In genomic region chr11:88153880-88154279, GRCm38 (mm10) we compare ENCODE assay signal across 10 mouse cellular contexts. TPM values are rescaled to one million over a fixed set of nuclear protein-coding genes. Genes with fewer than 3 reads are reported as not detected.
DNase-seq lines count a peak whose midpoint lies in the region; ATAC-seq and TF ChIP-seq lines count a peak whose summit lies in the region.
"Had no signal": no experiment of that assay in that cellular context is flagged by ENCODE, and none has a peak within 500 bp of the region (broad histone marks: within the 10 kb centered on the region; RNA-seq: fewer than 3 reads in every experiment).

No protein-coding gene starts in this region.

- TF ChIP-seq CTCF in lung, embryonic 14.5 days (IDR thresholded peaks at IDR 0.05; ENCODE audit: low read depth), result no peak

- intact Hi-C loops in heart, postnatal 36 days (cut with DNase I), result no loop called here

- H3K4me1 ChIP-seq in heart, embryonic 10.5 days, result peaks cover 82% of the 10 kb centered on the region
- H3K4me1 ChIP-seq in lung, embryonic 14.5 days (ENCODE audit: insufficient read depth), result peaks cover 68% of the 10 kb centered on the region
- peaks cover 57% of the 10 kb centered on the region for H3K4me1 ChIP-seq in hindbrain, embryonic 15.5 days (replicated peaks)
- H3K4me1 ChIP-seq in neural tube, embryonic 15.5 days, result peaks cover 62% of the 10 kb centered on the region

- no peaks in the 10 kb centered on the region for H3K36me3 ChIP-seq in heart, embryonic 10.5 days
- H3K36me3 ChIP-seq in lung, embryonic 14.5 days (ENCODE audit: insufficient read depth), result no peaks in the 10 kb centered on the region
- no peaks in the 10 kb centered on the region for H3K36me3 ChIP-seq in hindbrain, embryonic 15.5 days
- no peaks in the 10 kb centered on the region for H3K36me3 ChIP-seq in neural tube, embryonic 15.5 days
- H3K36me3 ChIP-seq: liver, embryonic 15.5 days had no signal

- DNase-seq in heart, embryonic 10.5 days (ENCODE audit: low spot score), result no peak
- DNase-seq in heart, postnatal 36 days, result no peak
- DNase-seq in lung, embryonic 14.5 days, result peak; percentile 69
- DNase-seq in lung, postnatal 14 days, result no peak
- no peak for DNase-seq in thymus, postnatal 10 days (ENCODE audit: low spot score in 2 of 2)
- DNase-seq in left cerebral cortex, adult 18-20 months (ENCODE audit: low spot score in 2 of 2), result no peak

- peak overlapping the region; percentile 80 for H3K27ac ChIP-seq in heart, embryonic 10.5 days
- H3K27ac ChIP-seq in lung, embryonic 14.5 days (ENCODE audit: low read depth), result peak overlapping the region; percentile 89
- 0 out of 2 replicates have a peak overlapping the region, but pooled peaks have one; percentile 61 for H3K27ac ChIP-seq in hindbrain, embryonic 15.5 days (replicated peaks)
- H3K27ac ChIP-seq in neural tube, embryonic 15.5 days (replicated peaks), result peak overlapping the region; percentile 43
- H3K27ac ChIP-seq: liver, embryonic 15.5 days had no signal

- no peak overlapping the region for H3K4me3 ChIP-seq in heart, embryonic 10.5 days
- no peak overlapping the region for H3K4me3 ChIP-seq in lung, embryonic 14.5 days (ENCODE audit: low read depth, low read length)
- no peak overlapping the region for H3K4me3 ChIP-seq in hindbrain, embryonic 15.5 days
- H3K4me3 ChIP-seq in neural tube, embryonic 15.5 days (replicated peaks), result no peak overlapping the region
- H3K4me3 ChIP-seq: erythroblast, embryonic 14.5 days; liver, embryonic 15.5 days had no signal

- no peaks in the 10 kb centered on the region for H3K9me3 ChIP-seq in heart, embryonic 10.5 days
- no peaks in the 10 kb centered on the region for H3K9me3 ChIP-seq in lung, embryonic 14.5 days (ENCODE audit: low read depth, low read length)
- H3K9me3 ChIP-seq in hindbrain, embryonic 15.5 days, result no peaks in the 10 kb centered on the region
- H3K9me3 ChIP-seq in neural tube, embryonic 15.5 days (replicated peaks), result no peaks in the 10 kb centered on the region
- H3K9me3 ChIP-seq: liver, embryonic 15.5 days had no signal

- 72% methylated on average over 5 of the region's 5 CpGs for WGBS in heart, embryonic 10.5 days
- 34% methylated on average over 5 of the region's 5 CpGs for WGBS in lung, embryonic 14.5 days
- 68% methylated on average over 5 of the region's 5 CpGs for WGBS in hindbrain, embryonic 15.5 days
- 63% methylated on average over 5 of the region's 5 CpGs for WGBS in neural tube, embryonic 15.5 days

- ATAC-seq in lung, embryonic 14.5 days (ENCODE audit: insufficient read depth), result peak; percentile 25
- ATAC-seq in hindbrain, embryonic 15.5 days (ENCODE audit: low FRiP score, low read depth), result no peak
- ATAC-seq in neural tube, embryonic 15.5 days (ENCODE audit: low FRiP score), result no peak

- no peaks in the 10 kb centered on the region for H3K27me3 ChIP-seq in heart, embryonic 10.5 days (ENCODE audit: insufficient read depth, poor library complexity, severe bottlenecking)
- H3K27me3 ChIP-seq in lung, embryonic 14.5 days (ENCODE audit: insufficient read depth, low read length), result no peaks in the 10 kb centered on the region
- no peaks in the 10 kb centered on the region for H3K27me3 ChIP-seq in hindbrain, embryonic 15.5 days
- H3K27me3 ChIP-seq in neural tube, embryonic 15.5 days (replicated peaks), result no peaks in the 10 kb centered on the region

- H3K9ac ChIP-seq in lung, embryonic 14.5 days, result no peak overlapping the region
- no peak overlapping the region for H3K9ac ChIP-seq in hindbrain, embryonic 15.5 days
- H3K9ac ChIP-seq in neural tube, embryonic 15.5 days (replicated peaks), result no peak overlapping the region
- H3K9ac ChIP-seq: liver, embryonic 15.5 days had no signal

- no peak overlapping the region for H3K4me2 ChIP-seq in lung, embryonic 14.5 days
- H3K4me2 ChIP-seq in hindbrain, embryonic 15.5 days, result no peak overlapping the region
- H3K4me2 ChIP-seq in neural tube, embryonic 15.5 days, result no peak overlapping the region
- H3K4me2 ChIP-seq: liver, embryonic 15.5 days had no signal

RNA-seq across cellular contexts. Expression of gene Mrps23, which starts 50.3 kb away (rescaled TPM):
- polyA plus RNA-seq in heart, embryonic 10.5 days (2016; fragmentation: Nextera tagmentation; extraction: Ambion mirVana), result 74.6 and 82.3 TPM in 2 replicates
- total RNA-seq in heart, postnatal 36 days (2021), result 100 to 1,000 TPM; 273 to 312 TPM
- polyA plus RNA-seq in lung, embryonic 14.5 days (2014; fragmentation: Nextera tagmentation; extraction: Ambion mirVana), result 55.1 and 57.6 TPM in 2 replicates
- 60.3 and 61.7 TPM in 2 replicates for polyA plus RNA-seq in hindbrain, embryonic 15.5 days (2015; fragmentation: Nextera tagmentation; extraction: Ambion mirVana)
- 64.9 and 66.2 TPM in 2 replicates for polyA plus RNA-seq in neural tube, embryonic 15.5 days (2015; fragmentation: Nextera tagmentation; extraction: Ambion mirVana)
- total RNA-seq in left cerebral cortex, adult 18-20 months (2021), result 10 to 100 TPM; 64.4 to 71.4 TPM

RNA-seq across cellular contexts. Expression of gene Cuedc1, which starts 56.0 kb away (rescaled TPM):
- polyA plus RNA-seq in heart, embryonic 10.5 days (2016; fragmentation: Nextera tagmentation; extraction: Ambion mirVana), result 15.1 and 17.9 TPM in 2 replicates
- 10 to 100 TPM; 47.9 to 54.2 TPM for total RNA-seq in heart, postnatal 36 days (2021)
- 14.1 and 16.8 TPM in 2 replicates for polyA plus RNA-seq in lung, embryonic 14.5 days (2014; fragmentation: Nextera tagmentation; extraction: Ambion mirVana)
- 46.3 and 49.7 TPM in 2 replicates for polyA plus RNA-seq in hindbrain, embryonic 15.5 days (2015; fragmentation: Nextera tagmentation; extraction: Ambion mirVana)
- 40.6 and 49.0 TPM in 2 replicates for polyA plus RNA-seq in neural tube, embryonic 15.5 days (2015; fragmentation: Nextera tagmentation; extraction: Ambion mirVana)
- total RNA-seq in left cerebral cortex, adult 18-20 months (2021), result 10 to 100 TPM; 27.4 to 28.5 TPM
